Mouse (Mus musculus): ENCODE results near the gene Art5. TPM values are rescaled to one million over a fixed set of nuclear protein-coding genes. Genes with fewer than 3 reads are reported as not detected.

Gene Art5
- polyA plus RNA-seq, 1 experiment: not detected

DNA sequence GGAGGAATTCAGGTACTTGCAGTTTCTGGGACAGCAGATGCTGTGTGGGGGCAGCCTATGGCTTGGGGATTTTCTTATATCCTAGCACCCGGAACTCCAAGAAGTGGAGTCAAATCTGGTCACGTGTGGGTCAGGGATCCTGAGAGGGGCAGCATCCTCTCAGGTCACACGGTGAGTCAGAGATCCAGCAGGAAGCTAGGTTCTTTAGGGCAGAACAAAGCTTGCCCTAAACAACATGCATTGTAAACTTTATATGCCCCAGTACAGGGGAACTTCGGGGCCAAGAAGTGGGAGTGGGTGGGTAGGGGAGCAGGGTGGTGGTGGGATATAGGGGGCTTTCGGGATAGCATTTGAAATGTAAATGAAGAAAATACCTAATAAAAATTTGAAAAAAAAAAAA lies 8.4 kb downstream of the Art5 start:
- Histone ChIP-seq H3K79me3 (ENCODE audit: low read depth) (no peaks in the 10 kb centered on the region), H3K4me3 (ENCODE audit: insufficient read depth, poor library complexity, severe bottlenecking) (no peak overlapping the region), H3K79me2 (ENCODE audit: control insufficient read depth, insufficient read depth) (no peaks in the 10 kb centered on the region), H3K27me3 (ENCODE audit: control insufficient read depth, insufficient read depth, insufficient read length) (no peaks in the 10 kb centered on the region), H3K36me3 (ENCODE audit: control insufficient read depth, insufficient read depth) (no peaks in the 10 kb centered on the region), H3ac (ENCODE audit: control insufficient read depth, insufficient read length, low read depth) (no peak overlapping the region)
- TF ChIP-seq MAX (IDR thresholded peaks at IDR 0.05) (no peak), MYOD1 (IDR thresholded peaks at IDR 0.05; ENCODE audit: control insufficient read depth, insufficient read length, low read depth) (no peak), FOSL1 (IDR thresholded peaks at IDR 0.05; ENCODE audit: insufficient read depth, low read length, poor library complexity, severe bottlenecking) (no peak), MYOG (IDR thresholded peaks at IDR 0.05; ENCODE audit: control insufficient read depth, extremely low read depth, insufficient read length) (no peak), CTCF (IDR thresholded peaks at IDR 0.05; ENCODE audit: control insufficient read depth, insufficient read depth, insufficient read length) (no peak), USF1 (IDR thresholded peaks at IDR 0.05; ENCODE audit: low read depth) (no peak)

DNA sequence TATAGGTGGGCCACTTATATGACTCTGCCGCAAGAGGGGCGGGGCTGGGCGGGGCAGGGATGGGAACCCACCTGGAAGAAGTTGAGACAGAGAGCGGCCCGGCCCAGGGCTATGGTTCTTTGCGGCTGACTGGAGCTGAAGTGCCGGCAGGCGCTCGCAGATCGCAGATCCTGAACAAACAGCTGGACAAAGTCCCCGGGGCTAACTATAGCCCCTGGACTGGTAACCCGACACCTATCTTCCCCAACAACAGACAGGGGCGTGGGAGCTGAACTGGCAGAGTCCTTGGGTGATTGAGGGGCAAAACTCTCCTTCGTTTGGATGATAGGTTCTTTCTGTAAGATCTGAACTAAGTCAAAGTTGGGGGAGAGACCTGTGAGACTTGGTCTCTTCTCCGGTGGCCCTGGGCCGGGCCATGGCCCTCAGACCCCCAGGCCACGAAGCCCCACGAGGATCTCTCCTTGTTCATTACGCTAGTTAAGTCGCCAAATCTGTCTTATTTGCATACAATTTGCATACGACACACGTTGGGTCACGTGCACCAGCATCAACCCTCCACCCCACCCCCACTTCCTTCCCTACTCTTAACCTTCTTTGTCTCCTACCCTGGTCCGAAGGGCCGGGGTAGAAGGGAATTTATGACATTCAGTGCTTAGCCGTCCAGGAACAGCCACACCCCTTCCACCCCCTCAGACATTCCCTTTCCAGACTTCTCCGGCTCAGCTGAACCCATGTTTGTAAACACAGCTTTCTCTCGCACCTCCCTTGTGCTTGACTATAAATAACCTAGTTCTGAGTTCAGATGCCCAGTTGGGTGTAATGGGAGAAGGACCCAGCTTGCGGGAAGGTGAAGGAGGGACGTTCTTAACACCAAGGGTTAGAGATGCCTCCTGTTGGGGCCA lies 9.3 kb downstream of the Art5 start:
- Histone ChIP-seq H3K79me3 (ENCODE audit: low read depth) (no peaks in the 10 kb centered on the region), H3ac (ENCODE audit: control insufficient read depth, insufficient read length, low read depth) (no peak overlapping the region), H3K36me3 (ENCODE audit: control insufficient read depth, insufficient read depth) (no peaks in the 10 kb centered on the region), H3K4me3 (ENCODE audit: insufficient read depth, poor library complexity, severe bottlenecking) (no peak overlapping the region), H3K27me3 (ENCODE audit: control insufficient read depth, insufficient read depth, insufficient read length) (no peaks in the 10 kb centered on the region), H3K79me2 (ENCODE audit: control insufficient read depth, insufficient read depth) (no peaks in the 10 kb centered on the region)
- TF ChIP-seq USF1 (IDR thresholded peaks at IDR 0.05; ENCODE audit: low read depth): no peak
- no peak for TF ChIP-seq FOSL1 (IDR thresholded peaks at IDR 0.05; ENCODE audit: insufficient read depth, low read length, poor library complexity, severe bottlenecking)
- no peak for TF ChIP-seq MAX (IDR thresholded peaks at IDR 0.05)
- TF ChIP-seq CTCF (IDR thresholded peaks at IDR 0.05; ENCODE audit: control insufficient read depth, insufficient read depth, insufficient read length): no peak
- TF ChIP-seq MYOD1 (IDR thresholded peaks at IDR 0.05; ENCODE audit: control insufficient read depth, insufficient read length, low read depth): no peak
- TF ChIP-seq MYOG (IDR thresholded peaks at IDR 0.05; ENCODE audit: control insufficient read depth, extremely low read depth, insufficient read length): no peak
- no peak for TF ChIP-seq CEBPB (IDR thresholded peaks at IDR 0.05; ENCODE audit: low read depth)

DNA sequence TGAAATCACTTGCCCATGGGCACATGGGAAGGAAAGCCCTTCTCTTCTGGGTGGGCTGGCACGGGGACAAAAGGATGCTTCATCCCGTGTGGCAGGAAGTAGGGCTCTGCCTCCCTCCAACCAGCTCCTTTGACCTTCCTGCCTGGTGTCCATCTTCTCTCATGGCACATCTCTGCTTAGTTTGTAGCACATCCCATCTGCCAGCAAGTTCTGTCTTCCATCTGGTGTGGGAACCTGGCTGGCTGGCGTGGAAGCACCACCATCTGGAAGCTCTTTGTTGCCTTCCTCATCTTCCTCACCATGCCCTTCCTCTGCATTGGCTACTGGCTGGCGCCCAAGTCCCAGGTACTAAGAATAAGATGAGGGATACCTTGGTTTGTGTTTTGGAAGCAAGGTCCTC lies 22.0 kb downstream of the Art5 start:
- Histone ChIP-seq H3K79me3 (ENCODE audit: low read depth) (no peaks in the 10 kb centered on the region), H3K79me2 (ENCODE audit: control insufficient read depth, insufficient read depth) (no peaks in the 10 kb centered on the region), H3K4me3 (ENCODE audit: insufficient read depth, poor library complexity, severe bottlenecking) (no peak overlapping the region), H3K36me3 (ENCODE audit: control insufficient read depth, insufficient read depth) (peaks cover 5% of the 10 kb centered on the region), H3ac (ENCODE audit: control insufficient read depth, insufficient read length, low read depth) (no peak overlapping the region), H3K27me3 (ENCODE audit: control insufficient read depth, insufficient read depth, insufficient read length) (no peaks in the 10 kb centered on the region)
- TF ChIP-seq MYOG (IDR thresholded peaks at IDR 0.05; ENCODE audit: control insufficient read depth, extremely low read depth, insufficient read length) (no peak), FOSL1 (IDR thresholded peaks at IDR 0.05; ENCODE audit: insufficient read depth, low read length, poor library complexity, severe bottlenecking) (no peak), CEBPB (IDR thresholded peaks at IDR 0.05; ENCODE audit: low read depth) (no peak), CTCF (IDR thresholded peaks at IDR 0.05; ENCODE audit: control insufficient read depth, insufficient read depth, insufficient read length) (no peak), MYOD1 (IDR thresholded peaks at IDR 0.05; ENCODE audit: control insufficient read depth, insufficient read length, low read depth) (no peak), USF1 (IDR thresholded peaks at IDR 0.05; ENCODE audit: low read depth) (no peak), MAX (IDR thresholded peaks at IDR 0.05) (no peak)

DNA sequence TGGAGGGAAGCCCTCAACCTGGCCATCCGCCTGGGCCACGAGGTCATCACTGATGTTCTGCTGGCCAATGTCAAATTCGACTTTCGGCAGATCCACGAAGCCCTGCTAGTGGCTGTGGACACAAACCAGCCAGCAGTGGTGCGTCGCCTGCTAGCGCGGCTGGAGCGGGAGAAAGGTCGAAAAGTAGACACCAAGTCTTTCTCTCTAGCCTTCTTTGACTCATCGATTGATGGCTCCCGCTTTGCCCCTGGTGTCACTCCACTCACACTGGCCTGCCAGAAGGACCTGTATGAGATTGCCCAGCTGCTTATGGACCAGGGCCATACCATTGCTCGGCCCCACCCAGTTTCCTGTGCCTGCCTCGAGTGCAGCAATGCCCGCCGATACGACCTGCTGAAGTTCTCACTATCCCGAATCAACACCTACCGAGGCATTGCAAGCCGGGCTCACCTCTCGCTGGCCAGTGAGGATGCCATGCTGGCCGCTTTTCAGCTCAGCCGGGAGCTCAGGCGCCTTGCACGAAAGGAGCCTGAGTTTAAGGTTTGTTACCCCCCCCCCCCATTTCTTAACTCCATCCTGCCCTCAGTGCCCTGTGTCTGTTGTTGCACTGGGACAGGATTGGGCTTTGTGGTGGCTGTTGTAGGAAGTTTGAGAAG lies 25.1 kb downstream of the Art5 start:
- no peak overlapping the region for H3K4me3 ChIP-seq (ENCODE audit: insufficient read depth, poor library complexity, severe bottlenecking)
- peaks cover 25% of the 10 kb centered on the region for H3K36me3 ChIP-seq (ENCODE audit: control insufficient read depth, insufficient read depth)

DNA sequence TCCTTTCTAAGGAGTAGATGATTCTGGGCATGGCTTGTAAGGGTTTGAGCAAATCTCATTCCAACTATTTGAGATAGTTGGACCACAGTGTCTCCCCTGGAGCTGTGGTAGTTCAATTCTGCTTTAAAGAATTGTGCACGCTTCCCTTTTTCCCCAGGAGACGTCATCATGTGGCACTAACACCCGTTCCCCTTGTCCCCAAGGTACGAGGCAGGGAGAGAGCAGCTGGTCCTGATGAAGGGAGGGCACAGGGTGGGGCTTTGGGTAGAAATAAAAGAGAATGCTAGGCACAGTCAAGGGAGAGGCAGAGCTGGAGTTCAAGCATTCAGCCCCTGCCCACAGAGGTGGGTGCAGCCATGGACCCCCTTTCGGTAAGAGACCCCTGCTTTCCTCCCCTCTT lies 26.5 kb downstream of the Art5 start, which contains the start of gene Trpc2:
TSS of gene Trpc2 (plus strand) at position 301 of the 400 bp plus-strand sequence.
- Histone ChIP-seq H3K27me3 (ENCODE audit: control insufficient read depth, insufficient read depth, insufficient read length) (no peaks in the 10 kb centered on the region), H3K79me2 (ENCODE audit: control insufficient read depth, insufficient read depth) (no peaks in the 10 kb centered on the region), H3ac (ENCODE audit: control insufficient read depth, insufficient read length, low read depth) (no peak within 1 kb of the TSS), H3K79me3 (ENCODE audit: low read depth) (no peaks in the 10 kb centered on the region), H3K4me3 (ENCODE audit: insufficient read depth, poor library complexity, severe bottlenecking) (no peak within 1 kb of the TSS), H3K36me3 (ENCODE audit: control insufficient read depth, insufficient read depth) (peaks cover 35% of the 10 kb centered on the region)
- TF ChIP-seq CEBPB (IDR thresholded peaks at IDR 0.05; ENCODE audit: low read depth) (no peak), FOSL1 (IDR thresholded peaks at IDR 0.05; ENCODE audit: insufficient read depth, low read length, poor library complexity, severe bottlenecking) (no peak), USF1 (IDR thresholded peaks at IDR 0.05; ENCODE audit: low read depth) (no peak), MYOG (IDR thresholded peaks at IDR 0.05; ENCODE audit: control insufficient read depth, extremely low read depth, insufficient read length) (no peak), MAX (IDR thresholded peaks at IDR 0.05) (no peak), MYOD1 (IDR thresholded peaks at IDR 0.05; ENCODE audit: control insufficient read depth, insufficient read length, low read depth) (no peak), CTCF (IDR thresholded peaks at IDR 0.05; ENCODE audit: control insufficient read depth, insufficient read depth, insufficient read length) (no peak)

More for the DNA sequence above, 25.1 kb downstream of the Art5 start:
- no peaks in the 10 kb centered on the region for H3K27me3 ChIP-seq (ENCODE audit: control insufficient read depth, insufficient read depth, insufficient read length)
- TF ChIP-seq CEBPB (IDR thresholded peaks at IDR 0.05; ENCODE audit: low read depth) (no peak), MAX (IDR thresholded peaks at IDR 0.05) (no peak), MYOG (IDR thresholded peaks at IDR 0.05; ENCODE audit: control insufficient read depth, extremely low read depth, insufficient read length) (no peak), FOSL1 (IDR thresholded peaks at IDR 0.05; ENCODE audit: insufficient read depth, low read length, poor library complexity, severe bottlenecking) (no peak), MYOD1 (IDR thresholded peaks at IDR 0.05; ENCODE audit: control insufficient read depth, insufficient read length, low read depth) (no peak), CTCF (IDR thresholded peaks at IDR 0.05; ENCODE audit: control insufficient read depth, insufficient read depth, insufficient read length) (no peak), USF1 (IDR thresholded peaks at IDR 0.05; ENCODE audit: low read depth) (no peak)
- no peaks in the 10 kb centered on the region for H3K79me3 ChIP-seq (ENCODE audit: low read depth)
- no peaks in the 10 kb centered on the region for H3K79me2 ChIP-seq (ENCODE audit: control insufficient read depth, insufficient read depth)
- no peak overlapping the region for H3ac ChIP-seq (ENCODE audit: control insufficient read depth, insufficient read length, low read depth)
